Mouse (Mus musculus): ENCODE measurements around the gene Rad51b. TPM values are rescaled to one million over a fixed set of nuclear protein-coding genes. Genes with fewer than 3 reads are reported as not detected.

The Rad51b gene
- polyA plus RNA-seq, 1 experiment from 2014 or later: 8.0 TPM

GRCm38 (mm10) chr12:79535532-79536437, 238.7 kb downstream of the Rad51b start:
- Histone ChIP-seq H3K4me3 (ENCODE audit: low read depth, low read length) (no peak overlapping the region), H3K9me3 (ENCODE audit: low read depth, low read length) (no peaks in the 10 kb centered on the region), H3K27ac (ENCODE audit: low read depth) (peak overlapping the region; percentile 88), H3K27me3 (ENCODE audit: insufficient read depth, low read length) (no peaks in the 10 kb centered on the region), H3K4me2 (no peak overlapping the region), H3K9ac (no peak overlapping the region), H3K4me1 (ENCODE audit: insufficient read depth) (peaks cover 41% of the 10 kb centered on the region), H3K36me3 (ENCODE audit: insufficient read depth) (no peaks in the 10 kb centered on the region)
- DNase-seq (peak; percentile 51), ATAC-seq (ENCODE audit: insufficient read depth) (no peak)
- TF ChIP-seq CTCF (IDR thresholded peaks at IDR 0.05; ENCODE audit: low read depth): no peak
- WGBS: 29% methylated on average over 9 of the region's 9 CpGs

- H3K27ac ChIP-seq (ENCODE audit: low read depth): peak overlapping the region; percentile 21; the same call in 1 of the 2 replicates
Measured at GRCm38 (mm10) chr12:79540176-79540575, 243.1 kb downstream of the Rad51b start.

GRCm38 (mm10) chr12:79541581-79541980, 244.5 kb downstream of the Rad51b start:
- ATAC-seq (ENCODE audit: insufficient read depth): no peak
- peak; percentile 62 for DNase-seq
- no peak overlapping the region for H3K9ac ChIP-seq
- H3K36me3 ChIP-seq (ENCODE audit: insufficient read depth): no peaks in the 10 kb centered on the region
- 60% methylated on average over 6 of the region's 6 CpGs for WGBS
- H3K27ac ChIP-seq (ENCODE audit: low read depth): peak overlapping the region; percentile 71; the same call in 1 of the 2 replicates
- H3K4me1 ChIP-seq (ENCODE audit: insufficient read depth): peaks cover 4% of the 10 kb centered on the region
- no peak overlapping the region for H3K4me3 ChIP-seq (ENCODE audit: low read depth, low read length)
- no peak for TF ChIP-seq CTCF (IDR thresholded peaks at IDR 0.05; ENCODE audit: low read depth)
- H3K9me3 ChIP-seq (ENCODE audit: low read depth, low read length): no peaks in the 10 kb centered on the region
- no peak overlapping the region for H3K4me2 ChIP-seq
- H3K27me3 ChIP-seq (ENCODE audit: insufficient read depth, low read length): no peaks in the 10 kb centered on the region

More at GRCm38 (mm10) chr12:79540176-79540575, 243.1 kb downstream of the Rad51b start:
- DNase-seq (no peak), ATAC-seq (ENCODE audit: insufficient read depth) (no peak)
- H3K36me3 ChIP-seq (ENCODE audit: insufficient read depth): no peaks in the 10 kb centered on the region
- TF ChIP-seq CTCF (IDR thresholded peaks at IDR 0.05; ENCODE audit: low read depth): no peak
- H3K4me1 ChIP-seq (ENCODE audit: insufficient read depth): peaks cover 14% of the 10 kb centered on the region
- H3K4me2 ChIP-seq: no peak overlapping the region
- WGBS: 36% methylated on average over 5 of the region's 5 CpGs
- H3K9ac ChIP-seq: no peak overlapping the region
- H3K4me3 ChIP-seq (ENCODE audit: low read depth, low read length): no peak overlapping the region
- no peaks in the 10 kb centered on the region for H3K9me3 ChIP-seq (ENCODE audit: low read depth, low read length)
- no peaks in the 10 kb centered on the region for H3K27me3 ChIP-seq (ENCODE audit: insufficient read depth, low read length)

- Histone ChIP-seq H3K9me3 (ENCODE audit: low read depth, low read length) (no peaks in the 10 kb centered on the region), H3K27ac (ENCODE audit: low read depth) (no peak overlapping the region), H3K27me3 (ENCODE audit: insufficient read depth, low read length) (no peaks in the 10 kb centered on the region), H3K36me3 (ENCODE audit: insufficient read depth) (no peaks in the 10 kb centered on the region), H3K4me2 (no peak overlapping the region), H3K4me1 (ENCODE audit: insufficient read depth) (peaks cover 12% of the 10 kb centered on the region), H3K9ac (no peak overlapping the region), H3K4me3 (ENCODE audit: low read depth, low read length) (no peak overlapping the region)
- WGBS: 36% methylated on average over 3 of the region's 3 CpGs
- ATAC-seq (ENCODE audit: insufficient read depth): no peak
- DNase-seq: no peak
- TF ChIP-seq CTCF (IDR thresholded peaks at IDR 0.05; ENCODE audit: low read depth): no peak
Measured at GRCm38 (mm10) chr12:79545063-79545462, 248.0 kb downstream of the Rad51b start.

- ATAC-seq (ENCODE audit: insufficient read depth) (peak; percentile 68; the same call in 1 of the 2 replicates), DNase-seq (peak; percentile 79)
- Histone ChIP-seq H3K4me2 (no peak overlapping the region), H3K27me3 (ENCODE audit: insufficient read depth, low read length) (no peaks in the 10 kb centered on the region), H3K4me3 (ENCODE audit: low read depth, low read length) (no peak overlapping the region), H3K36me3 (ENCODE audit: insufficient read depth) (no peaks in the 10 kb centered on the region), H3K9ac (no peak overlapping the region), H3K27ac (ENCODE audit: low read depth) (peak overlapping the region; percentile 82), H3K9me3 (ENCODE audit: low read depth, low read length) (no peaks in the 10 kb centered on the region), H3K4me1 (ENCODE audit: insufficient read depth) (peaks cover 12% of the 10 kb centered on the region)
- TF ChIP-seq CTCF (IDR thresholded peaks at IDR 0.05; ENCODE audit: low read depth): no peak
- WGBS: 23% methylated on average over 6 of the region's 6 CpGs
Measured at GRCm38 (mm10) chr12:79547556-79547955, 250.5 kb downstream of the Rad51b start.

- Histone ChIP-seq H3K9ac (no peak overlapping the region), H3K4me1 (ENCODE audit: insufficient read depth) (peaks cover 12% of the 10 kb centered on the region), H3K9me3 (ENCODE audit: low read depth, low read length) (no peaks in the 10 kb centered on the region), H3K4me3 (ENCODE audit: low read depth, low read length) (no peak overlapping the region), H3K27me3 (ENCODE audit: insufficient read depth, low read length) (no peaks in the 10 kb centered on the region), H3K4me2 (no peak overlapping the region), H3K36me3 (ENCODE audit: insufficient read depth) (no peaks in the 10 kb centered on the region), H3K27ac (ENCODE audit: low read depth) (no peak overlapping the region)
- no peak for TF ChIP-seq CTCF (IDR thresholded peaks at IDR 0.05; ENCODE audit: low read depth)
- ATAC-seq (ENCODE audit: insufficient read depth): no peak
- DNase-seq: no peak
- 77% methylated on average over 8 of the region's 8 CpGs for WGBS
Measured at GRCm38 (mm10) chr12:79548607-79549330, 251.7 kb downstream of the Rad51b start.

Measured in lung, embryonic 14.5 days (tissue).